Mouse (Mus musculus): ENCODE results near the gene Sptbn2. TPM values are rescaled to one million over a fixed set of nuclear protein-coding genes. Genes with fewer than 3 reads are reported as not detected.

Gene Sptbn2
- total RNA-seq (2023) = not detected

GRCm38 (mm10) chr19:4711098-4711600 lies at the start of gene Sptbn2:
TSS of gene Sptbn2 (plus strand) at chr19:4711167.

GRCm38 (mm10) chr19:4698205-4698677 lies 12.7 kb upstream of the Sptbn2 start, which contains the start of gene Gm960:
TSS of gene Gm960 (minus strand) at chr19:4698668.

GRCm38 (mm10) chr19:4756193-4756911 lies 45.4 kb downstream of the Sptbn2 start, which contains the start of gene Rbm4b:
TSS of gene Rbm4b (plus strand) at chr19:4756497.

GRCm38 (mm10) chr19:4793831-4794422 lies 83.0 kb downstream of the Sptbn2 start, which contains the start of gene Rbm4:
TSS of gene Rbm4 (minus strand) at chr19:4793901.

Other genes starting within 250 kb of the Sptbn2 start
- gene Syt12, start 233.7 kb upstream of the Sptbn2 start, total RNA-seq (2023) = not detected
- gene 2010003K11Rik, start 212.6 kb upstream of the Sptbn2 start, total RNA-seq (2023) = not detected
- gene Pcx, start 200.7 kb upstream of the Sptbn2 start, total RNA-seq (2023) = 3.6 TPM
- 0.50 TPM for gene Lrfn4, start 95.5 kb upstream of the Sptbn2 start, total RNA-seq (2023)
- gene Rce1, start 85.5 kb upstream of the Sptbn2 start, total RNA-seq (2023) = 43.7 TPM
- gene Gm960, start 12.5 kb upstream of the Sptbn2 start, total RNA-seq (2023) = not detected
- 27.9 TPM for gene Rbm4b, start 45.3 kb downstream of the Sptbn2 start, total RNA-seq (2023)
- 81.1 TPM for gene Rbm4, start 82.7 kb downstream of the Sptbn2 start, total RNA-seq (2023)
- 26.8 TPM for gene Gm21992, start 100.4 kb downstream of the Sptbn2 start, total RNA-seq (2023)
- gene Rbm14, start 100.5 kb downstream of the Sptbn2 start, total RNA-seq (2023) = 92.3 TPM
- gene Ccs, start 128.2 kb downstream of the Sptbn2 start, total RNA-seq (2023) = 42.2 TPM
- not detected for gene Ccdc87, start 128.2 kb downstream of the Sptbn2 start, total RNA-seq (2023)
- 11.4 TPM for gene Ctsf, start 144.0 kb downstream of the Sptbn2 start, total RNA-seq (2023)
- not detected for gene Actn3, start 166.7 kb downstream of the Sptbn2 start, total RNA-seq (2023)
- gene Zdhhc24, start 167.5 kb downstream of the Sptbn2 start, total RNA-seq (2023) = 4.9 TPM
- 2.5 TPM for gene Bbs1, start 195.5 kb downstream of the Sptbn2 start, total RNA-seq (2023)
- gene Dpp3, start 217.1 kb downstream of the Sptbn2 start, total RNA-seq (2023) = 57.1 TPM
- 1.9 TPM for gene Peli3, start 232.0 kb downstream of the Sptbn2 start, total RNA-seq (2023)

Data from CD4-positive naive resting alpha-beta T cell, adult 76 days (primary cell).